Mouse (Mus musculus): ENCODE data around the gene Golga5.

- TF ChIP-seq POLR2A (IDR thresholded peaks at IDR 0.05; ENCODE audit: borderline replicate concordance, extremely low read depth, insufficient read depth, insufficient read length, poor library complexity, severe bottlenecking): no peak
- TF ChIP-seq CTCF (IDR thresholded peaks at IDR 0.05; ENCODE audit: borderline replicate concordance, extremely low read depth, insufficient read depth, insufficient read length): no peak
Observed at GRCm38 (mm10) chr12:102443676-102444075, 25.3 kb upstream of the Golga5 start.
